14 mouse cellular contexts compared by ENCODE assay signal in genomic region chr7:144444788-144445187, GRCm38 (mm10). TPM values are rescaled to one million over a fixed set of nuclear protein-coding genes. Genes with fewer than 3 reads are reported as not detected.
DNase-seq lines count a peak whose midpoint lies in the region; ATAC-seq lines count a peak whose summit lies in the region.
"Had no signal": no experiment of that assay in that cellular context is flagged by ENCODE, and none has a peak within 500 bp of the region (broad histone marks: within the 10 kb centered on the region; RNA-seq: fewer than 3 reads in every experiment).

No protein-coding gene starts in this region.

- H3K27ac ChIP-seq in intestine, embryonic 15.5 days, result no peak overlapping the region
- H3K27ac ChIP-seq: kidney, postnatal 0 days; left cerebral cortex, adult 2 months; macrophage had no signal

- H3K9me3 ChIP-seq in intestine, embryonic 15.5 days, result no peaks in the 10 kb centered on the region

- WGBS in intestine, embryonic 15.5 days, result 87% methylated on average over 7 of the region's 7 CpGs

- H3K36me3 ChIP-seq in splenic B cell, adult 2 months (ENCODE audit: control insufficient read depth, insufficient read depth, low read length, poor library complexity, severe bottlenecking), result no peaks in the 10 kb centered on the region
- H3K36me3 ChIP-seq in intestine, embryonic 15.5 days, result peaks cover 58% of the 10 kb centered on the region

- peak; percentile 96 for ATAC-seq in inflammation-experienced regulatory T-cells, adult 6 months
- no peak for ATAC-seq in intestine, embryonic 15.5 days
- no peak for ATAC-seq in erythroblast, adult 5-6 weeks (replicated peaks; ENCODE audit: low FRiP score, poor library complexity, severe bottlenecking)

- peak; percentile 31 for DNase-seq in spleen, adult 12 weeks (ENCODE audit: low spot score)
- no peak for DNase-seq in spleen, postnatal 4 days (ENCODE audit: low spot score in 2 of 2)
- peak; percentile 67 for DNase-seq in splenic B cell, adult 2 months (ENCODE audit: low read depth, low spot score)
- DNase-seq in left cerebral cortex, postnatal 4 days, result no peak
- DNase-seq in kidney, postnatal 4 days, result no peak
- DNase-seq: cerebellum, postnatal 25 days; gastrocnemius, postnatal 14 days; heart, postnatal 36 days had no signal

- H3K4me2 ChIP-seq in intestine, embryonic 15.5 days (replicated peaks), result no peak overlapping the region

- no peak overlapping the region for H3K4me3 ChIP-seq in intestine, embryonic 15.5 days (replicated peaks)
- H3K4me3 ChIP-seq: left cerebral cortex, adult 2 months had no signal

- intact Hi-C loops in left cerebral cortex, postnatal 4 days (cut with DNase I), result no loop called here

- no peaks in the 10 kb centered on the region for H3K27me3 ChIP-seq in splenic B cell, adult 2 months (ENCODE audit: control insufficient read depth, insufficient read depth, low read length, poor library complexity, severe bottlenecking)
- H3K27me3 ChIP-seq in intestine, embryonic 15.5 days (replicated peaks), result no peaks in the 10 kb centered on the region

- H3K4me1 ChIP-seq in intestine, embryonic 15.5 days (replicated peaks), result no peaks in the 10 kb centered on the region

- H3K9ac ChIP-seq in intestine, embryonic 15.5 days, result no peak overlapping the region

RNA-seq across cellular contexts. Expression of gene Cttn, which starts 26.0 kb away (rescaled TPM):
- 1 to 10 TPM; 2.3 to 5.5 (median 4.5) TPM for polyA plus RNA-seq in inflammation-experienced regulatory T-cells, adult 6 months (2017; shearing (Covaris generic))
- total RNA-seq in left cerebral cortex, postnatal 4 days (2021), result 100 to 1,000 TPM; 138 to 156 TPM
- polyA plus RNA-seq in intestine, embryonic 15.5 days (2015; fragmentation: Nextera tagmentation; extraction: Ambion mirVana), result 139 and 146 TPM in 2 replicates
- 1.2 and 2.1 TPM in 2 replicates for total RNA-seq in erythroblast, adult 5-6 weeks (2015; ENCODE audit: low replicate concordance)
- total RNA-seq in erythroblast, adult 5-6 weeks (2017; ENCODE audit: low replicate concordance), result 7.9 and 11.7 TPM in 2 replicates

Comparison
In these comparisons a context has a peak if more than half of its experiments do, and no peak if none do; other contexts are left out.
1. DNase-seq: peak in spleen, adult 12 weeks (single experiment) and splenic B cell, adult 2 months (single experiment); none in spleen, postnatal 4 days (0 of 2), left cerebral cortex, postnatal 4 days (single experiment) and kidney, postnatal 4 days (0 of 2).
2. RNA of gene Cttn, which starts 26.0 kb away (total RNA-seq): 138 to 156 TPM in left cerebral cortex, postnatal 4 days; 1.2 to 11.7 TPM in erythroblast, adult 5-6 weeks; every median in the first group is over 10 times any median in the second.